Mouse (Mus musculus) hindbrain, embryonic 10.5 days (tissue): ENCODE data around the gene Skap1. TPM values are rescaled to one million over a fixed set of nuclear protein-coding genes. Genes with fewer than 3 reads are reported as not detected.

Experiments used
- DNase-seq: peaks from one replicate; pipeline ENCODE4 v3.0.0-alpha.2; 2017; ENCODE audit warnings: low spot score
- H3K27ac ChIP-seq: fragments of 300-500 bp; sonication (generic); 2 replicates; pipeline ENCODE4 v1.5.1; 2016; ENCODE audit warnings: mild to moderate bottlenecking, moderate library complexity
- H3K27me3 ChIP-seq: fragments of 300-500 bp; sonication (generic); 2 replicates; pipeline ENCODE4 v1.6.1; 2016; ENCODE audit warnings: mild to moderate bottlenecking; ENCODE audit not compliant: poor library complexity, insufficient read depth, severe bottlenecking
- H3K36me3 ChIP-seq: fragments of 300-500 bp; sonication (generic); 2 replicates; pipeline ENCODE4 v1.6.1; 2016; ENCODE audit warnings: mild to moderate bottlenecking, moderate library complexity
- H3K4me1 ChIP-seq: fragments of 300-500 bp; sonication (generic); replicated peaks from 2 replicates; pipeline ENCODE4 v1.6.1; 2016; ENCODE audit warnings: mild to moderate bottlenecking
- H3K4me3 ChIP-seq: fragments of 300-500 bp; sonication (generic); 2 replicates; pipeline ENCODE4 v1.5.1; 2016; ENCODE audit warnings: mild to moderate bottlenecking, moderate library complexity
- H3K9me3 ChIP-seq: fragments of 300-500 bp; sonication (generic); 2 replicates; pipeline ENCODE4 v1.6.1; 2016; ENCODE audit warnings: mild to moderate bottlenecking, moderate library complexity
- WGBS: fragments of 180-500 bp; shearing (Covaris S2); methylation state at CpG from one replicate; pipeline ENCODE4 v1.1.7; 2016; 5-methylcytosine and 5-hydroxymethylcytosine counted together
- polyA plus RNA-seq: library from polyadenylated mRNA; unstranded; fragments of >200 nt; fragmentation: Nextera tagmentation; extraction: Ambion mirVana; gene quantifications from 2 replicates; pipeline ENCODE4 v1.2.1, GENCODE M21; 2016

Skap1 gene
- polyA plus RNA-seq: 0.61 and 1.3 TPM in 2 replicates

- H3K27ac ChIP-seq: peak within 1 kb of the TSS; percentile 43
- no peak for DNase-seq
- H3K4me1 ChIP-seq: peaks cover 40% of the 10 kb centered on the region
- WGBS: 7% methylated on average over 41 of the region's 42 CpGs
- H3K4me3 ChIP-seq: peak within 1 kb of the TSS; percentile 50
- H3K36me3 ChIP-seq: no peaks in the 10 kb centered on the region
- no peaks in the 10 kb centered on the region for H3K9me3 ChIP-seq
- H3K27me3 ChIP-seq: peaks cover 54% of the 10 kb centered on the region
These were observed at the start of gene Skap1 for GRCm38 (mm10) chr11:96463986-96464715. Gene Skap1, plus strand, starts transcription at chr11:96464593.

GRCm38 (mm10) chr11:96421074-96421473, 43.3 kb upstream of the Skap1 start:
- no peaks in the 10 kb centered on the region for H3K27me3 ChIP-seq
- 0 out of 2 replicates have a peak, but pooled peaks cover 4% of the 10 kb centered on the region for H3K4me1 ChIP-seq
- no peak overlapping the region for H3K27ac ChIP-seq
- no peaks in the 10 kb centered on the region for H3K9me3 ChIP-seq
- no peak for DNase-seq
- 52% methylated on average over 5 of the region's 5 CpGs for WGBS
- H3K4me3 ChIP-seq: no peak overlapping the region
- H3K36me3 ChIP-seq: no peaks in the 10 kb centered on the region

DNA sequence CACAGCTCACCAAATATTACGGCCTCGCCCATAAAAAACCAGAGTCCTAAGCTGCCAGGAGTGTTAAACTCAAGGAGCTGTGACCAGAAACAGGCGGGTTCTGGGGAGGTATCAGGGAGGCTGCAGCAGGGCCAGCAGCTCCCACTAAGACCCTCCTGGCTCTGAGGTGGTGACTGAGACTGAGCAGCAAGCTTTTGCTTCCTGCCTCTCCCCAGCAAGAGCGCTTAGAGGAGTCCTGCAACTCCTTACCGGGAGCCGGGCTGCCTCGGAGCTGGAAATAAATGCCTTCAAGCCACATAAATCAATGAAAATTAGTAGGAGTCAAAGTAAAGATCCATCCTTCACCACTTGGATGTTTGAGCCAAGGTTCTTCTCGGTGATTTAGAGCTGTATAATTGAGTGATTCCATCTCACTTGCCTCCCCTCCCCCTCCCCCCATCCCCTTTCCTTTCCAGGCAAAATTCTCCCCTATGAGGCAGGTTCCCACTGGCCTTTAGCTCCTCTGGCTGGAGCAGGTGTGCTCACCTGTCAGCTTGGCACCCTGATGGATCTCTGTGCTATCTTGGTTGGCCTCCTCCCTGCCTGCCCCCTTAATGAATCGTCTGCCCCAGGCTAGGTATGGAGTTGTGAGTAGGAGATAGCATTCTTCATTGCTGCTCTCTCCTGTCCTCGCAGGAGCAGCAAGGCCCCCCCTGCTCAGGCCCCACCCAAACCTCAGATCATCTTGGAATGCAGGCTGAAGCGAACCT, 42.7 kb upstream of the Skap1 start:
- no peaks in the 10 kb centered on the region for H3K9me3 ChIP-seq
- peaks cover 4% of the 10 kb centered on the region; the same call in 1 of the 2 replicates for H3K4me1 ChIP-seq
- H3K27ac ChIP-seq: no peak overlapping the region
- no peaks in the 10 kb centered on the region for H3K27me3 ChIP-seq
- WGBS: 63% methylated on average over 11 of the region's 11 CpGs
- no peak for DNase-seq
- no peaks in the 10 kb centered on the region for H3K36me3 ChIP-seq
- no peak overlapping the region for H3K4me3 ChIP-seq

DNA sequence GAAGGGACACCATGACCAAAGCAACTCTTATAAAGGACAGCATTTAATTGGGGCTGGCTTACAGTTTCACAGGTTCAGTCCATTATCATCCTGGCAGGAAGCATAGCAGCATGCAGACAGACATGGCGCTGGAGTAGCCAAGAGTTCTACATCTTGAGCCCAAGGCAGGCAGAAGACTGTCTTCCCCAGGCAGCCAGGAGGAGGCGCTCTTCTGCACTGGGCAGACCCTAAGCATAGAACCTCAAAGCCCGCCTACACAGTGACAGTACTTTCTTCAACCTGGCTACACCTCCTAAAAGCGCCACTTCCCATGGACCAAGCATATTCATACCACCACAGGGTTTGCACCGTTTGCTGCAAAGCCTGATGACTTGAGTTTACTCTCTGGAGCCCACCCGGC, 39.2 kb upstream of the Skap1 start:
- H3K27me3 ChIP-seq: no peaks in the 10 kb centered on the region
- H3K4me1 ChIP-seq: peaks cover 4% of the 10 kb centered on the region; the same call in 1 of the 2 replicates
- no peak for DNase-seq
- H3K9me3 ChIP-seq: no peaks in the 10 kb centered on the region
- H3K36me3 ChIP-seq: no peaks in the 10 kb centered on the region
- WGBS: 85% methylated on average over 6 of the region's 6 CpGs
- no peak overlapping the region for H3K27ac ChIP-seq
- no peak overlapping the region for H3K4me3 ChIP-seq

GRCm38 (mm10) chr11:96426191-96426590, 38.2 kb upstream of the Skap1 start:
- H3K36me3 ChIP-seq: no peaks in the 10 kb centered on the region
- no peak for DNase-seq
- 78% methylated on average over 6 of the region's 6 CpGs for WGBS
- peaks cover 4% of the 10 kb centered on the region; the same call in 1 of the 2 replicates for H3K4me1 ChIP-seq
- H3K9me3 ChIP-seq: no peaks in the 10 kb centered on the region
- no peak overlapping the region for H3K4me3 ChIP-seq
- H3K27ac ChIP-seq: no peak overlapping the region
- H3K27me3 ChIP-seq: no peaks in the 10 kb centered on the region

DNA sequence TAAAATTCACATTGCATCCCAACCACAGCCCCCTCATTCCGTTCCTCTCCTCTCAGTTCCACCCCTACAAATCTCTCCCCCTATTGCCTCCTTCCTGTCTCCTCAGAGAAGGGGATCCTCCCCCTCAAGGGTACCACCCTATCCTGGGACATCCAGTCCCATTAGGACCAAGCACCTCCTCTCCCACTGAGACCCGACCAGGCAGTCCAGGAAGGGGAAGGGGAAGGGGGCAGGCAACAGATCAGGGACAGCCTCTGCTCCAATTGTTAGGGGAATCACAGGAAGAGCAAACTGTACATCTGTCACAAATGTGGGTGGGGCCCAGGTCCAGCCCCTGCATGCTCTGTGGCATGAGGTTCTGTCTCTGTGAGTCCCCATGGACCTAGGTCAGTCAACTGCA, 37.6 kb upstream of the Skap1 start:
- WGBS: 59% methylated on average over 2 of the region's 2 CpGs

GRCm38 (mm10) chr11:96429062-96429461, 35.3 kb upstream of the Skap1 start:
- Histone ChIP-seq H3K27me3 (no peaks in the 10 kb centered on the region), H3K27ac (no peak overlapping the region), H3K4me3 (no peak overlapping the region), H3K4me1 (no peaks in the 10 kb centered on the region; the same call in 1 of the 2 replicates), H3K9me3 (no peaks in the 10 kb centered on the region), H3K36me3 (no peaks in the 10 kb centered on the region)
- DNase-seq: no peak
- WGBS: 86% methylated on average over 2 of the region's 2 CpGs

More for the DNA sequence above, 37.6 kb upstream of the Skap1 start:
- Histone ChIP-seq H3K4me1 (no peaks in the 10 kb centered on the region; the same call in 1 of the 2 replicates), H3K4me3 (no peak overlapping the region), H3K27me3 (no peaks in the 10 kb centered on the region), H3K36me3 (no peaks in the 10 kb centered on the region), H3K27ac (no peak overlapping the region), H3K9me3 (no peaks in the 10 kb centered on the region)
- no peak for DNase-seq

DNA sequence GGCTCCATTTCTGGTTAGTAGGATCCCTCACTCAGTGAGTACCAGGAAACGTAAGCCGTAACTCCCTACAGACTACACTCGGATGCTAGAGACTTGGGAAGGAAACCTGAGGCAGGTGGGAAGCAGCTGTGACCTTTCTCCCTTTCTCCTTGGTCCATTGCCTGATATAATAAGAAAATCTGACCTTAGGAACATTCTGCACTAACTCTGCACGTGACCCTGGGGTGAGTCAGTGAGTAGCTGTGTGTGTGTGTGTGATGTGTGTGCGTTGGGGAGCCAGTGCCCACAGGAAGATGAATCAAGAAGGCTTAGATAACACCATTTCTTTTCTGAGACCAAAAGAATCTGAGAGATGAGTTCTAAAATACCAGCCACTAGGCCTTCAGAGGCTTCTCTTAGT, 34.5 kb upstream of the Skap1 start:
- 74% methylated on average over 5 of the region's 5 CpGs for WGBS

DNA sequence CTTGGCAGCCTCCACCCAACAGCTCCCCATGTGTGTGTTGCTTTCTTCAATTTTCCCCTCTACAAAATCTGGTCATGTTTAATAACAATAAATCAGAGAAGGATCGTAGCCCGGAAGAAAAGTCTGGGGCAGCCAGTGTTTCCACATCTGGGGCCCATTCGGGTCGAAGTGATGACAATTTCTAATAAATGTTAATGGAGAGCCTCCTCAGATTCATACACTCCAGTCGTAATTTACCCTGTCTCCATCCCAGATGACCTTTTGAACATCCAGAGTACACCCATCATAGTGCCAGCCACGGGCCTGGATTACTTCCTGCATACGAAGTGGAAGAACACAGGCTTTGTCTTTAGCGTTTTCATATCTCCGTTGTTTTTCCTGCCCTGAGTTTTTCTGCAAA, 32.5 kb upstream of the Skap1 start:
- no peaks in the 10 kb centered on the region; the same call in 1 of the 2 replicates for H3K4me1 ChIP-seq
- 72% methylated on average over 9 of the region's 9 CpGs for WGBS
- H3K36me3 ChIP-seq: no peaks in the 10 kb centered on the region
- H3K4me3 ChIP-seq: no peak overlapping the region
- no peak for DNase-seq
- H3K27me3 ChIP-seq: no peaks in the 10 kb centered on the region
- H3K9me3 ChIP-seq: no peaks in the 10 kb centered on the region
- H3K27ac ChIP-seq: no peak overlapping the region

More for the DNA sequence above, 34.5 kb upstream of the Skap1 start:
- Histone ChIP-seq H3K36me3 (no peaks in the 10 kb centered on the region), H3K4me3 (no peak overlapping the region), H3K4me1 (no peaks in the 10 kb centered on the region; the same call in 1 of the 2 replicates), H3K27ac (no peak overlapping the region), H3K9me3 (no peaks in the 10 kb centered on the region), H3K27me3 (no peaks in the 10 kb centered on the region)
- no peak for DNase-seq

- Histone ChIP-seq H3K4me3 (no peak overlapping the region), H3K4me1 (peaks cover 4% of the 10 kb centered on the region; the same call in 1 of the 2 replicates), H3K27ac (no peak overlapping the region), H3K36me3 (no peaks in the 10 kb centered on the region), H3K27me3 (peaks cover 11% of the 10 kb centered on the region), H3K9me3 (no peaks in the 10 kb centered on the region)
- WGBS: 82% methylated on average over 6 of the region's 6 CpGs
- DNase-seq: no peak
These were observed 29.5 kb upstream of the Skap1 start for GRCm38 (mm10) chr11:96434888-96435287.

- no peak overlapping the region for H3K27ac ChIP-seq
- H3K4me1 ChIP-seq: peaks cover 4% of the 10 kb centered on the region; the same call in 1 of the 2 replicates
- no peaks in the 10 kb centered on the region for H3K36me3 ChIP-seq
- no peak for DNase-seq
- H3K9me3 ChIP-seq: no peaks in the 10 kb centered on the region
- H3K4me3 ChIP-seq: no peak overlapping the region
- 52% methylated on average over 7 of the region's 7 CpGs for WGBS
- peaks cover 11% of the 10 kb centered on the region for H3K27me3 ChIP-seq
These were observed 27.9 kb upstream of the Skap1 start for GRCm38 (mm10) chr11:96436525-96436924.

DNA sequence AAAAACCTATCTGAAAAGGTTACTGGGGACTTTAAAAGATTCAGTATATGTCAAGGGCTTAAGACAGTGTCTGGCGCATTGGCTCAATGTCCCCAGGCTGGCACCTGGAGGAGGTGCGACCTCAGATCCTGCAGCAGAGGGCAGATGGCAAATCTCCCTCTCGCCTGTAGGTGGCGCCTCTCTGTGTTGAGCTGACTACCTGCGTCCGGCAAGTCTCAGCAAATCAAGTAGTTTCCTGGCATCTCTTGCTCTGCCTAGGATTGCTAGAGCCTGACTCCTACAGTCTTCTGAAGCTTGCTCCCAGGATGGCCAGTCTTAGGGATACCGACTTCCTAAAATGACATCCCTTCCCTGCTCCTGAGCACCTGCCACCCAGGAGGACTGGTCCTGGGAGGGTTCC, 25.6 kb upstream of the Skap1 start:
- 6% methylated on average over 7 of the region's 7 CpGs for WGBS
- H3K9me3 ChIP-seq: no peaks in the 10 kb centered on the region
- H3K36me3 ChIP-seq: no peaks in the 10 kb centered on the region
- H3K4me1 ChIP-seq: peaks cover 4% of the 10 kb centered on the region; the same call in 1 of the 2 replicates
- DNase-seq: peak; percentile 63
- no peak overlapping the region for H3K27ac ChIP-seq
- H3K4me3 ChIP-seq: no peak overlapping the region
- H3K27me3 ChIP-seq: peaks cover 11% of the 10 kb centered on the region
